Mouse (Mus musculus): ENCODE measurements around the gene Fars2. TPM values are rescaled to one million over a fixed set of nuclear protein-coding genes. Genes with fewer than 3 reads are reported as not detected.

Fars2 gene
- polyA plus RNA-seq, 1 experiment from 2014 or later, result 38.1 TPM

GRCm38 (mm10) chr13:36305306-36305705, 188.1 kb downstream of the Fars2 start:
- ATAC-seq (ENCODE audit: low read depth), result no peak
- Histone ChIP-seq H3K9ac (ENCODE audit: low read length) (no peak overlapping the region), H3K4me2 (ENCODE audit: low read depth, low read length) (no peak overlapping the region), H3K4me3 (ENCODE audit: low read length) (no peak overlapping the region), H3K36me3 (ENCODE audit: control insufficient read depth, insufficient read depth, low read length) (no peaks in the 10 kb centered on the region), H3K4me1 (replicated peaks; ENCODE audit: control insufficient read depth, insufficient read depth, low read length) (no peaks in the 10 kb centered on the region), H3K27ac (ENCODE audit: low read length) (no peak overlapping the region), H3K27me3 (ENCODE audit: control insufficient read depth, insufficient read depth, low read depth, low read length) (no peaks in the 10 kb centered on the region), H3K9me3 (ENCODE audit: control insufficient read depth, low read length) (no peaks in the 10 kb centered on the region)
- WGBS, result 65% methylated on average over 2 of the region's 2 CpGs

- no peak overlapping the region for H3K4me3 ChIP-seq (ENCODE audit: low read length)
- no peaks in the 10 kb centered on the region for H3K27me3 ChIP-seq (ENCODE audit: control insufficient read depth, insufficient read depth, low read depth, low read length)
- WGBS, result 66% methylated on average over 4 of the region's 4 CpGs
- ATAC-seq (ENCODE audit: low read depth), result no peak
- H3K4me1 ChIP-seq (replicated peaks; ENCODE audit: control insufficient read depth, insufficient read depth, low read length), result no peaks in the 10 kb centered on the region
- H3K9me3 ChIP-seq (ENCODE audit: control insufficient read depth, low read length), result no peaks in the 10 kb centered on the region
- no peak overlapping the region for H3K27ac ChIP-seq (ENCODE audit: low read length)
- no peak overlapping the region for H3K9ac ChIP-seq (ENCODE audit: low read length)
- no peak overlapping the region for H3K4me2 ChIP-seq (ENCODE audit: low read depth, low read length)
- H3K36me3 ChIP-seq (ENCODE audit: control insufficient read depth, insufficient read depth, low read length), result no peaks in the 10 kb centered on the region
Observed at GRCm38 (mm10) chr13:36307386-36307785, 190.2 kb downstream of the Fars2 start.

DNA sequence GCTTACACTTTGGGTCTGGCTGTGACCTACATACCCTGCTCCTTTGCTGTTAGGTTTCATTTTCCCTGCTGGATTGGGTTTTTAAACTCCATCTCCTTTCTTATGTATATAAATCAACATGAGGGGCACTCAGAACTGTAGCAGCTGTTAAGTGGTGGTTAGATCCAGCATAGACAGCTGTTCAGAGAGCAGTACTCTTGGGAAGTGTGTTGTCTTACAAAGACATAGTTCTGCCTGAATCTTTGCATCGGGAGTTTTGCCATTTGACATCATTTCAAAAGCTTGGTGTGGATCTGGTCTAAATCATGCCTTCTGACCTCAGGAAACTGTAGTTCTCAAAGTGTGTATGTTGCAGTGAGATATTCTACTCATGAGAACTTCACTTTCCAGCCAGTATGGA, 191.9 kb downstream of the Fars2 start:
- Histone ChIP-seq H3K9ac (ENCODE audit: low read length) (no peak overlapping the region), H3K4me1 (replicated peaks; ENCODE audit: control insufficient read depth, insufficient read depth, low read length) (no peaks in the 10 kb centered on the region), H3K9me3 (ENCODE audit: control insufficient read depth, low read length) (no peaks in the 10 kb centered on the region), H3K4me3 (ENCODE audit: low read length) (no peak overlapping the region), H3K27me3 (ENCODE audit: control insufficient read depth, insufficient read depth, low read depth, low read length) (no peaks in the 10 kb centered on the region), H3K27ac (ENCODE audit: low read length) (no peak overlapping the region), H3K36me3 (ENCODE audit: control insufficient read depth, insufficient read depth, low read length) (no peaks in the 10 kb centered on the region), H3K4me2 (ENCODE audit: low read depth, low read length) (no peak overlapping the region)
- WGBS, result 55% methylated on average over 1 of the region's 1 CpGs
- ATAC-seq (ENCODE audit: low read depth), result no peak

DNA sequence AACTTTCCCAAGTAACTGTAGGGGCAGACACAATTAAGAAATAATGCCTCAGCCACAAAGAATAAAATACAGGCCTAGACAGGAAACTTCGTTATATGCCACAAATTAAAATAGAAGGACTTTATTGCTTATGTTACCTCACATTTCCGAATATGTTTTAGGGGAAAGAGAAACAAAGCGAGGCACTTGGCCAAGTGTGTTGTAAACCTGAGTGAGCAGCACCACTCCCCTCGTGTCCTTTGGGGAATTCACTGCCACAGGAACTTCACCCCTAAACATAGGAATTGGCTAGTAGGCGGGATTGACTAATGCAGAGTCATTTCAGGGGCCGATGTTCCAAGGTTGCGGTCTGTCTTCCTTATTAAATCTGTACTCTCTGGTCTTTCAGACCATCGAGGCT, 197.0 kb downstream of the Fars2 start:
- Histone ChIP-seq H3K9me3 (ENCODE audit: control insufficient read depth, low read length) (no peaks in the 10 kb centered on the region), H3K36me3 (ENCODE audit: control insufficient read depth, insufficient read depth, low read length) (no peaks in the 10 kb centered on the region), H3K27ac (ENCODE audit: low read length) (no peak overlapping the region), H3K4me2 (ENCODE audit: low read depth, low read length) (no peak overlapping the region), H3K27me3 (ENCODE audit: control insufficient read depth, insufficient read depth, low read depth, low read length) (no peaks in the 10 kb centered on the region), H3K4me1 (replicated peaks; ENCODE audit: control insufficient read depth, insufficient read depth, low read length) (no peaks in the 10 kb centered on the region), H3K4me3 (ENCODE audit: low read length) (no peak overlapping the region), H3K9ac (ENCODE audit: low read length) (no peak overlapping the region)
- no peak for ATAC-seq (ENCODE audit: low read depth)
- WGBS, result 68% methylated on average over 8 of the region's 8 CpGs

- Histone ChIP-seq H3K27ac (ENCODE audit: low read length) (no peak overlapping the region), H3K4me3 (ENCODE audit: low read length) (no peak overlapping the region), H3K4me2 (ENCODE audit: low read depth, low read length) (no peak overlapping the region), H3K9me3 (ENCODE audit: control insufficient read depth, low read length) (no peaks in the 10 kb centered on the region), H3K27me3 (ENCODE audit: control insufficient read depth, insufficient read depth, low read depth, low read length) (no peaks in the 10 kb centered on the region), H3K9ac (ENCODE audit: low read length) (no peak overlapping the region), H3K36me3 (ENCODE audit: control insufficient read depth, insufficient read depth, low read length) (no peaks in the 10 kb centered on the region), H3K4me1 (replicated peaks; ENCODE audit: control insufficient read depth, insufficient read depth, low read length) (no peaks in the 10 kb centered on the region)
- ATAC-seq (ENCODE audit: low read depth), result no peak
- WGBS, result 90% methylated on average over 10 of the region's 10 CpGs
Observed at GRCm38 (mm10) chr13:36314860-36315800, 197.9 kb downstream of the Fars2 start.

DNA sequence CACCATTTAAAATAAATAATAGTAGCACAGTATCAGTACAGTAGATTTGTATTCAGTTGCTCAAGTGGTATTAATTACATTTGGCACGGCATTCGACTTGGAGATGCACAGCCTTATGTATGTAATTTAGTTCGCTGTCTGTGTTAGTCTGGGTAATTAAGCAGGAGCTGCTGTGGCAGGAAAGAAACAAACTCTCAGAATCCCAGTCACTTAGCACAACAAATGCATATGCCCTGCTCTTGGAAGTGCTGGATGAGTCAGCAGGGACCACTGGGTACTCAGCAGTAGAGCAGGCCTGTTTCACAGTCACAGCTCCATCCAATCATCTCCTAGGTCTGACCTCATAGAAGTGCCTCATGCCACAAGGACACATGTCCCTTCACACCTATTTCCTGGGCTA, 200.6 kb downstream of the Fars2 start:
- H3K4me1 ChIP-seq (replicated peaks; ENCODE audit: control insufficient read depth, insufficient read depth, low read length), result no peaks in the 10 kb centered on the region

GRCm38 (mm10) chr13:36324624-36325023, 207.4 kb downstream of the Fars2 start:
- H3K9me3 ChIP-seq (ENCODE audit: control insufficient read depth, low read length), result no peaks in the 10 kb centered on the region
- H3K4me3 ChIP-seq (ENCODE audit: low read length), result no peak overlapping the region
- ATAC-seq (ENCODE audit: low read depth), result no peak
- no peak overlapping the region for H3K27ac ChIP-seq (ENCODE audit: low read length)
- no peak overlapping the region for H3K4me2 ChIP-seq (ENCODE audit: low read depth, low read length)
- no peak overlapping the region for H3K9ac ChIP-seq (ENCODE audit: low read length)
- H3K36me3 ChIP-seq (ENCODE audit: control insufficient read depth, insufficient read depth, low read length), result no peaks in the 10 kb centered on the region
- no peaks in the 10 kb centered on the region for H3K4me1 ChIP-seq (replicated peaks; ENCODE audit: control insufficient read depth, insufficient read depth, low read length)
- H3K27me3 ChIP-seq (ENCODE audit: control insufficient read depth, insufficient read depth, low read depth, low read length), result no peaks in the 10 kb centered on the region
- WGBS, result 75% methylated on average over 2 of the region's 2 CpGs

More for the DNA sequence above, 200.6 kb downstream of the Fars2 start:
- no peak overlapping the region for H3K4me2 ChIP-seq (ENCODE audit: low read depth, low read length)
- H3K27ac ChIP-seq (ENCODE audit: low read length), result no peak overlapping the region
- ATAC-seq (ENCODE audit: low read depth), result no peak
- H3K36me3 ChIP-seq (ENCODE audit: control insufficient read depth, insufficient read depth, low read length), result no peaks in the 10 kb centered on the region
- whole genome bisulfite sequencing, result 84% methylated on average over 3 of the region's 3 CpGs
- no peaks in the 10 kb centered on the region for H3K9me3 ChIP-seq (ENCODE audit: control insufficient read depth, low read length)
- H3K9ac ChIP-seq (ENCODE audit: low read length), result no peak overlapping the region
- no peaks in the 10 kb centered on the region for H3K27me3 ChIP-seq (ENCODE audit: control insufficient read depth, insufficient read depth, low read depth, low read length)
- H3K4me3 ChIP-seq (ENCODE audit: low read length), result no peak overlapping the region

DNA sequence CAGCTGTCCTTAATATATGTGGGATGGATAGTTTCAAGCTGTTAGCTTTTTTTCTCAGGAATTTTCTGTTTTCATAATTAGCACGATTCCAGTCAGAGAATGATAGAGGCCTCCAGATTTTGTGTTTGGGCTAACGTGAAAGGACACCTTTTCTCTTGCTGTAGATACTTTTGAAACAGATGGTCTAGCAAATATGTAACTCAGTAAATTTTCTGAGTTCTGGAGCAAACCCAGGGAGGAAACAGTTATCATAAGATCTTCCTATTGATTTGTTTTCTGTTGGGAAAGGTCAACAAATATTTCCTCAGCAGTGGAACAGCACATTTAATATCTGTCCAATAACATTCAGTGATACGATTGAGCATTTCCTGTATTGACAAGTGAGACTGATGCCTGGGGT, 209.3 kb downstream of the Fars2 start:
- Histone ChIP-seq H3K4me3 (ENCODE audit: low read length) (no peak overlapping the region), H3K27ac (ENCODE audit: low read length) (0 out of 2 replicates have a peak overlapping the region, but pooled peaks have one; percentile 10), H3K36me3 (ENCODE audit: control insufficient read depth, insufficient read depth, low read length) (no peaks in the 10 kb centered on the region), H3K27me3 (ENCODE audit: control insufficient read depth, insufficient read depth, low read depth, low read length) (no peaks in the 10 kb centered on the region), H3K9me3 (ENCODE audit: control insufficient read depth, low read length) (no peaks in the 10 kb centered on the region), H3K4me2 (ENCODE audit: low read depth, low read length) (no peak overlapping the region), H3K9ac (ENCODE audit: low read length) (no peak overlapping the region), H3K4me1 (replicated peaks; ENCODE audit: control insufficient read depth, insufficient read depth, low read length) (no peaks in the 10 kb centered on the region)
- WGBS, result 50% methylated on average over 3 of the region's 3 CpGs
- no peak for ATAC-seq (ENCODE audit: low read depth)

- Histone ChIP-seq H3K27me3 (ENCODE audit: control insufficient read depth, insufficient read depth, low read depth, low read length) (no peaks in the 10 kb centered on the region), H3K9ac (ENCODE audit: low read length) (no peak overlapping the region), H3K4me1 (replicated peaks; ENCODE audit: control insufficient read depth, insufficient read depth, low read length) (no peaks in the 10 kb centered on the region), H3K4me2 (ENCODE audit: low read depth, low read length) (no peak overlapping the region), H3K4me3 (ENCODE audit: low read length) (no peak overlapping the region), H3K9me3 (ENCODE audit: control insufficient read depth, low read length) (no peaks in the 10 kb centered on the region), H3K27ac (ENCODE audit: low read length) (no peak overlapping the region), H3K36me3 (ENCODE audit: control insufficient read depth, insufficient read depth, low read length) (no peaks in the 10 kb centered on the region)
- ATAC-seq (ENCODE audit: low read depth), result no peak
- WGBS, result 53% methylated on average over 2 of the region's 2 CpGs
Observed at GRCm38 (mm10) chr13:36329871-36330270, 212.7 kb downstream of the Fars2 start.
